Mouse (Mus musculus): Measurements from ENCODE around the gene Kcnk6. TPM values are rescaled to one million over a fixed set of nuclear protein-coding genes. Genes with fewer than 3 reads are reported as not detected.
"Not testable (repeated sequence)": the region's sequence is repeated elsewhere in the genome, so short reads cannot be mapped to it uniquely, and the experiment has no call there.

Gene Kcnk6
- polyA plus RNA-seq, 1 experiment = 2.5 TPM

DNA sequence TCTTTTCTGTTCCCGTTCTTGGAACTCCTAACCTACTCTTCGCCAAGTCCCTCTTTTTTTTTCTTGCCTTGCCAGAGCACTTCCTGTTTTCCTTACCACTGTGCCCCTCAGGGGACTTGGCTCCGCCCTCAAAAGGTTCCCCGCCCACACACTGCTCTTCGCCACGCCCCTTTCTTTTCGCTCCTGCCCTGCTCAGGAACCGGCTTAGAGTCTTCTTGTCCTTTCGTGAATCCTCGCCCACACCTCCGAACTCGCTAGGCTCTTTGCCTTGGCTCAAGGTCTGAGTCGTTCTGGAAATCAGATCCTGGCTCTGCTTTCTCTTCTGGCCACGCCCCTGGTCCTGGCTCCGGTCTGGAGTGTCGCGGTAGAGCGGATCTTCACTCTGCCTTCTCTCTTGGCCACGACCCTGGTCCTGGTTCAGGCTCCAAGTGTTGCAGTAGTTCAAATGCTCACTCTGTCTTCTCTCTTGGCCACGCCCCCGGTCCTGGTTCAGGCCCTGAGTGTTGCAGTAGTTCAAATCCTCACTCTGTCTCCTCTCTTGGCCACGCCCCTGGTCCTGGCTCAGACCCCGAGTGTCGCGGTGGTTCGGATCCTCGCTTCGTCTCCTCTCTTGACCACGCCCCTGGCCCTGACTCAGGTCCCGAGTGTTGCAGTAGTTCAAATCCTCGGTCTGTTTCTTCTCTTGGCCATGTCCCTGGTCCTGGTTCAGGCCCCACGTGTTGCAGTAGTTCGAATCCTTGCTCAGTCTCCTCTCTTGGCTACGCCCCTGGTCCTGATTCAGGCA is 20.7 kb downstream of the Kcnk6 start:
- peak; percentile 24 to 61 for DNase-seq (ENCODE audit: extremely low spot score in 1 of 2, low spot score in 1 of 2)

DNA sequence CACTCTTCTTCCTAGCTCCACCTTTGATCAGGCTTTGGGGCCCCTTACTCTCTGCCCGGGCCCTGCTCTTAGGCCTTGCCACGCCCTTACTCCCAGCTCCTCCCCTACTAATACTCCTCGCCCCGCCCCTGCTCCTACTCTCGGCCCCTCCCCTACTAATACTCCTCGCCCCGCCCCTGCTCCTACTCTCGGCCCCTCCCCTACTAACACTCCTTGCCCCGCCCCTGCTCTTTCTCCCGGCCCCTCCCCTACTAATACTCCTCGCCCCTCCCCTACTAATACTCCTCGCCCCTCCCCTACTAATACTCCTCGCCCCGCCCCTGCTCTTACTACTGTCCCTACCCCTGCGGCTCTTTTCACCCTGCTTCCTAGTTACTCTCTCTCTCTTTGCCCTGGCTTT is 21.3 kb downstream of the Kcnk6 start:
- not testable (repeated sequence) for DNase-seq (ENCODE audit: extremely low spot score in 1 of 2, low spot score in 1 of 2)

DNA sequence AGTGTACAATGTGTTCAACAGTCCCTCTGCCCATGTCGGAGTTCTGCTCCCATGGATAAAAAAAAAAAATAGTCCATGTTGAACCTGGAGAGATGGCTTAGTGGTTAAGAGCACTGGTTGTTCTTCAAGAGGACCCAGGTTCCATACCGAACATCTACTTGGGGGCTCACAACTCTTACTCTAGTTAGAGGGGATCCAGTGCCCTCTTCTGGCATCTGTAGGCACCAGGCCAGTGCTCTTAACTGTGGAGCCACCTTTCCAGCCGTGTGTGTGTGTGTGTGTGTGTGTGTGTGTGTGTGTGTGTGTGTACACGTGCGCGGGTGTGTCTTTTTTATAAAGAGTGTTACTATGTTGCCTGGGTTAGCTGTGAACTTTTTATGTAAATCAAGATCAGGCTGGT is 29.7 kb downstream of the Kcnk6 start:
- DNase-seq (ENCODE audit: extremely low spot score in 1 of 2, low spot score in 1 of 2) = no peak

DNA sequence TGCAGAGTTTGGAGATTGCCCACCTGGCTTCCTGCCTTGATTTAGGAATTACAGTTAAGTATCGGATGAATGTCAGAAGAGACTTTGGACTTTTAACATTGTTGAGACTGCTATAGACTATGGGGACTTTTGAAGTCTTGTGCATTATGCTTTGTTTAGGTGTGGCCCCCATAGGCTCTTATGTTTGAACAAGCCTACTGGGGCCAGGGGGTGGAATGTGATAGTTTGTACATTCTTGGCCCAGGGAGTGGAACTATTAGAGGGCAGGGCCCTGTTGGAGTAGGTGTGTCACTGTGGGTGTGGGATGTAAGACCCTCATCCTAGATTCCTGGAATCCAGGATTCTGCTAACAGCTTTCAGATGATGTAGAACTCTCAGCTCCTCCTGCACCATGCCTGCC is 38.1 kb downstream of the Kcnk6 start:
- DNase-seq (ENCODE audit: extremely low spot score in 1 of 2, low spot score in 1 of 2) = not testable (repeated sequence)

- DNase-seq (ENCODE audit: extremely low spot score in 1 of 2, low spot score in 1 of 2) = not testable (repeated sequence)
These were observed 51.0 kb downstream of the Kcnk6 start for GRCm38 (mm10) chr7:29181323-29181722.

DNA sequence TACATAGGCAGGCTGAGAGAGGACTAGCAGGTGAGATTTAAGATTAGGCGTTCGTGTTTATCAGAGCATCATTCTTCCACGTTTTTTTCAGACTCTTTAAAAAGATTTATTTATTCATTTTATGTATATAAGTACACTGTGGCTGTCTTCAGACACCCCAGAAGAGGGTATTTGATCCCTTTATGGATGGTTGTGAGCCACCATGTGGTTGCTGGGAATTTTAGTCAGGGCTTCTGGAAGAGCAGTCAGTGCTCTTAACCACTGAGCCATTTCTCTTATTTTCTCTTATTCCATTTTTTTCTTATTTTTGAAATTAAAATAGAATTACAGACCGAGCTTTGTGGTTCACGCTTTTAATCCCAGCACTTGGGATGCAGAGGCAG is 51.5 kb downstream of the Kcnk6 start:
- no peak for DNase-seq (ENCODE audit: extremely low spot score in 1 of 2, low spot score in 1 of 2)

DNA sequence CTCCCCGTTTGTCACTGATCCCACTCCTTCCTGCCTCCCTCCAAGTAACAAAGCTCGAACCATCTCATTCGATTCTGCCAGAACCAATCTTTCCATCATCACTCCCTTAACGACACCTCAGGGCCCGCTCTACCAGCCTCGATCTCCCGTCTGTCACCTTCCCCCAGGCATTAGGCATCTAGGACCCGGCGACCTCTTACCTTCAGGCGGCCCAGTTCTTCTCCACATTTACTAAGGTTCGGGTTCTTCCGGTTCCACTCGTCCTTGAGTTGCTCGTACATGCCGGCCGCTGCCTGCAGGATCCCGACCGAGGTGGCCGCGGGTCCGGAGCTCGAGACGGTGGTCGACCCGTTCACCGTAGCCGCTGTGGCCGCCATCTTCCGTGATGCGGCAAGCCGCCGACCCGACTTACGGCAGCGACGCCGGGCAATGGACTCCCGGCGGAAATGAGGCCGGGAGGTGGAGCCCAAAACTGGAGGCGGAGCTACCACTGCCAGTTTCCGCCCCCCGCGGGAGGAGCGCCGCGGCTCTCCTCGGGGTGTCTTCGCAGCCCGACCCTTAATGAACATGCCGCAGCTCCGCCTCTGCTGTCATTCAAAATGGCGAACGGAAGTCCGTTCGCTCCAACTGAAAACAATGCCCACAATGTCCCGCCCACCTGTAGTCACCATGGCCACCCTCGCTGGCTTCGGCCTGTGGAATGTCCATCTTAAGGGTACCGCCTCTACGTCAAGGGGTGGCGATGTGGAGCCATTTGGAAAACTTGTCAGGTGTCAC is 52.0 kb downstream of the Kcnk6 start, which contains the start of gene Psmd8:
Gene Psmd8, minus strand, starts transcription at position 625 of the 777 bp plus-strand sequence.
- peak; percentile 95 for DNase-seq (ENCODE audit: extremely low spot score in 1 of 2, low spot score in 1 of 2)

DNA sequence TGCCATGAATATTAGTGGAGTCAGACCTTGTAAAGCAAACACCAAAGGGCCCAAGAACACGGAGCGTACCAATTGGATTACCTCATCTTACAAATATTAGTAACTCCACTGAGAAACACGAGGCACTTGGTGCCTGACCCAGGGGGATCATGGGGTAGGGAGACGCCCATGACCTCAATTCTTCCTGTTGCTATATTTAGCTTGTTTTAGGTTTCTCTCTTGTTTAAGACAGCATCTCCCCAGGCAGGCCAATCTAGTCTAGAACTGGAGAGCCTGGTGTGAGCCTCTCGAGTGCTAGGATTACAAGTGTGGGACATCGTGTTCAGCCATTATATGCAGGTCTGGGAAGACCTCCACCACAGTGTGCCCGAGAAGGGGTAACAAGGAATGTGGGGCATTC is 53.0 kb downstream of the Kcnk6 start:
- DNase-seq (ENCODE audit: extremely low spot score in 1 of 2, low spot score in 1 of 2) = no peak

- no peak for DNase-seq (ENCODE audit: extremely low spot score in 1 of 2, low spot score in 1 of 2)
These were observed 54.2 kb downstream of the Kcnk6 start for GRCm38 (mm10) chr7:29178106-29178505.

- no peak for DNase-seq (ENCODE audit: extremely low spot score in 1 of 2, low spot score in 1 of 2)
These were observed 59.8 kb downstream of the Kcnk6 start for GRCm38 (mm10) chr7:29172390-29173016.

Other genes with a start within 250 kb of the Kcnk6 start
- 10.1 and 12.2 TPM in 2 replicates for gene Ryr1, start 107.3 kb downstream of the Kcnk6 start, polyA plus RNA-seq (2012; rRNA removed)
- gene Rasgrp4, start 97.7 kb downstream of the Kcnk6 start, polyA plus RNA-seq (2012; rRNA removed) = 2.5 and 2.6 TPM in 2 replicates
- 56.8 and 65.5 TPM in 2 replicates for gene Fam98c, start 76.3 kb downstream of the Kcnk6 start, polyA plus RNA-seq (2012; rRNA removed)
- 0.65 and 0.78 TPM in 2 replicates for gene Ggn, start 62.3 kb downstream of the Kcnk6 start, polyA plus RNA-seq (2012; rRNA removed)
- gene Spred3, start 62.1 kb downstream of the Kcnk6 start, polyA plus RNA-seq (2012; rRNA removed) = 35.5 and 38.0 TPM in 2 replicates
- gene Psmd8, start 51.8 kb downstream of the Kcnk6 start, polyA plus RNA-seq (2012; rRNA removed) = 197 and 217 TPM in 2 replicates
- 4.9 and 6.2 TPM in 2 replicates for gene Catsperg1, start 18.5 kb downstream of the Kcnk6 start, polyA plus RNA-seq (2012; rRNA removed)
- gene Yif1b, start 5.8 kb upstream of the Kcnk6 start, polyA plus RNA-seq (2012; rRNA removed) = 61.8 and 66.5 TPM in 2 replicates
- gene 2200002D01Rik, start 16.0 kb upstream of the Kcnk6 start, polyA plus RNA-seq (2012; rRNA removed) = 0.34 and 0.40 TPM in 2 replicates
- gene Spint2, start 49.4 kb upstream of the Kcnk6 start, polyA plus RNA-seq (2012; rRNA removed) = 20.3 and 21.4 TPM in 2 replicates
- gene Ppp1r14a, start 56.8 kb upstream of the Kcnk6 start, polyA plus RNA-seq (2012; rRNA removed) = 22.1 and 26.9 TPM in 2 replicates
- 90.5 and 91.9 TPM in 2 replicates for gene Dpf1, start 71.4 kb upstream of the Kcnk6 start, polyA plus RNA-seq (2012; rRNA removed)